Mouse (Mus musculus) forebrain, embryonic 16.5 days (tissue): ENCODE measurements around the gene Gm3269. TPM values are rescaled to one million over a fixed set of nuclear protein-coding genes. Genes with fewer than 3 reads are reported as not detected.
"Not testable (repeated sequence)": the region's sequence is repeated elsewhere in the genome, so short reads cannot be mapped to it uniquely, and the experiment has no call there.

Experiments
- ATAC-seq: fragments of 200-750 bp; cut with Nextera tagmentation; 2 replicates; pipeline ENCODE4 v1.8.0; 2017; ENCODE audit warnings: mild to moderate bottlenecking, moderate library complexity
- H3K27ac ChIP-seq: fragments of 300-500 bp; sonication (generic); 2 replicates; pipeline ENCODE4 v1.5.1; 2014; ENCODE audit warnings: low read length, control low read depth
- H3K27me3 ChIP-seq: fragments of 300-500 bp; sonication (generic); replicated peaks from 2 replicates; pipeline ENCODE4 v1.6.1; 2014; ENCODE audit warnings: low read length; ENCODE audit not compliant: control insufficient read depth, insufficient read depth
- H3K36me3 ChIP-seq: fragments of 300-500 bp; sonication (generic); 2 replicates; pipeline ENCODE4 v1.6.1; 2014; ENCODE audit not compliant: control insufficient read depth, insufficient read depth
- H3K4me1 ChIP-seq: fragments of 300-500 bp; sonication (generic); replicated peaks from 2 replicates; pipeline ENCODE4 v1.6.1; 2014; ENCODE audit warnings: low read length; ENCODE audit not compliant: control insufficient read depth, insufficient read depth
- H3K4me2 ChIP-seq: fragments of 300-500 bp; sonication (generic); 2 replicates; pipeline ENCODE4 v1.6.1; 2014; ENCODE audit warnings: mild to moderate bottlenecking, low read length, control low read depth
- H3K4me3 ChIP-seq: fragments of 300-500 bp; sonication (generic); replicated peaks from 2 replicates; pipeline ENCODE4 v1.5.1; 2014; ENCODE audit warnings: mild to moderate bottlenecking, low read length, control low read depth
- H3K9ac ChIP-seq: fragments of 300-500 bp; sonication (generic); replicated peaks from 2 replicates; pipeline ENCODE4 v1.6.1; 2014; ENCODE audit warnings: low read depth, low read length, control low read depth
- H3K9me3 ChIP-seq: fragments of 300-500 bp; sonication (generic); 2 replicates; pipeline ENCODE4 v1.6.1; 2016; ENCODE audit warnings: low read length; ENCODE audit not compliant: control insufficient read depth
- WGBS: fragments of 180-500 bp; shearing (Covaris S2); extraction: QIAGEN DNeasy Blood & Tissue Kit; methylation state at CpG from one replicate; pipeline ENCODE4 v1.1.7; 2014; 5-methylcytosine and 5-hydroxymethylcytosine counted together
- polyA plus RNA-seq: library from polyadenylated mRNA; unstranded; fragments of >200 nt; fragmentation: Nextera tagmentation; extraction: Ambion mirVana; gene quantifications from 2 replicates; pipeline ENCODE4 v1.2.1, GENCODE M21; 2015

Gm3269 gene
- not detected in 2 replicates for polyA plus RNA-seq

GRCm38 (mm10) chr14:4837806-4838205, at the start of gene Gm3269:
Gene Gm3269, plus strand, starts transcription at chr14:4838106.
- H3K9me3 ChIP-seq, H3K4me3 ChIP-seq, H3K27ac ChIP-seq, H3K9ac ChIP-seq, ATAC-seq, H3K27me3 ChIP-seq, H3K4me1 ChIP-seq, H3K36me3 ChIP-seq, H3K4me2 ChIP-seq: not testable (repeated sequence)
- no CpG with 5 or more reads among the region's 4 CpGs for WGBS

- H3K4me3 ChIP-seq, ATAC-seq, H3K27ac ChIP-seq, H3K9me3 ChIP-seq, H3K9ac ChIP-seq, H3K4me2 ChIP-seq, H3K4me1 ChIP-seq, H3K36me3 ChIP-seq, H3K27me3 ChIP-seq: not testable (repeated sequence)
- WGBS = 87% methylated on average over 6 of the region's 6 CpGs
These were observed 31.5 kb upstream of the Gm3269 start for GRCm38 (mm10) chr14:4806421-4806820.

- ATAC-seq, H3K36me3 ChIP-seq, H3K4me1 ChIP-seq, H3K27me3 ChIP-seq, H3K4me2 ChIP-seq, H3K27ac ChIP-seq, H3K9me3 ChIP-seq, H3K4me3 ChIP-seq, H3K9ac ChIP-seq: not testable (repeated sequence)
- 99% methylated on average over 4 of the region's 7 CpGs for WGBS
These were observed 16.0 kb upstream of the Gm3269 start for GRCm38 (mm10) chr14:4821950-4822349.

- peak within 1 kb of the TSS; percentile 46 for H3K4me3 ChIP-seq
- not testable (repeated sequence) for ATAC-seq, H3K4me1 ChIP-seq, H3K27me3 ChIP-seq, H3K36me3 ChIP-seq, H3K9me3 ChIP-seq, H3K27ac ChIP-seq
- peak within 1 kb of the TSS; percentile 58 for H3K9ac ChIP-seq
- H3K4me2 ChIP-seq = peak within 1 kb of the TSS; percentile 43
- 14% methylated on average over 28 of the region's 59 CpGs for WGBS
These were observed 17.5 kb downstream of the Gm3269 start, which contains the start of gene Gm3264 for GRCm38 (mm10) chr14:4855299-4855980. Gene Gm3264, plus strand, starts transcription at chr14:4855576.

- not testable (repeated sequence) for H3K4me1 ChIP-seq, H3K36me3 ChIP-seq, ATAC-seq
These were observed 54.2 kb downstream of the Gm3269 start, which contains the start of gene Gm3278 for GRCm38 (mm10) chr14:4892116-4892515. Gene Gm3278, plus strand, starts transcription at chr14:4892416.

More at GRCm38 (mm10) chr14:4892116-4892515, 54.2 kb downstream of the Gm3269 start, which contains the start of gene Gm3278:
- H3K9ac ChIP-seq, H3K27ac ChIP-seq, H3K9me3 ChIP-seq, H3K27me3 ChIP-seq, H3K4me3 ChIP-seq, H3K4me2 ChIP-seq: not testable (repeated sequence)
- 50% methylated on average over 1 of the region's 3 CpGs for WGBS

Other genes starting within 250 kb of the Gm3269 start
- not detected in 2 replicates for gene Gm8159, start 205.8 kb upstream of the Gm3269 start, polyA plus RNA-seq
- gene Gm3239, start 173.9 kb upstream of the Gm3269 start, polyA plus RNA-seq = 0.61 and 0.86 TPM in 2 replicates
- gene Gm7876, start 128.9 kb upstream of the Gm3269 start, polyA plus RNA-seq = not detected in 2 replicates
- 1.6 and 1.7 TPM in 2 replicates for gene Gm3252, start 111.3 kb upstream of the Gm3269 start, polyA plus RNA-seq
- not detected in 2 replicates for gene Gm9602, start 61.8 kb upstream of the Gm3269 start, polyA plus RNA-seq
- gene Gm3264, start 17.5 kb downstream of the Gm3269 start, polyA plus RNA-seq = 2.2 and 4.9 TPM in 2 replicates
- gene Gm3278, start 54.3 kb downstream of the Gm3269 start, polyA plus RNA-seq = not detected in 2 replicates
- not detected in 2 replicates for gene Gm8297, start 145.8 kb downstream of the Gm3269 start, polyA plus RNA-seq
- gene Gm3298, start 177.8 kb downstream of the Gm3269 start, polyA plus RNA-seq = not detected in 2 replicates
- not detected in 2 replicates for gene 4930555G01Rik, start 212.5 kb downstream of the Gm3269 start, polyA plus RNA-seq
- gene Gm8281, start 232.9 kb downstream of the Gm3269 start, polyA plus RNA-seq = 8.5 and 9.2 TPM in 2 replicates